Mouse (Mus musculus): ENCODE measurements around the gene Cwc22. TPM values are rescaled to one million over a fixed set of nuclear protein-coding genes. Genes with fewer than 3 reads are reported as not detected.

The Cwc22 gene
- total and polyA plus RNA-seq, 2 experiments from 2014 or later, result 10.4 to 24.6 TPM

GRCm38 (mm10) chr2:77872676-77873075 lies 73.5 kb downstream of the Cwc22 start:
- 77% methylated on average over 2 of the region's 2 CpGs for WGBS
- H3K4me1 ChIP-seq (ENCODE audit: insufficient read depth), result no peaks in the 10 kb centered on the region
- H3K4me2 ChIP-seq (ENCODE audit: low read depth), result no peak overlapping the region
- no peaks in the 10 kb centered on the region for H3K9me3 ChIP-seq (ENCODE audit: low read length)
- no peak overlapping the region for H3K27ac ChIP-seq (ENCODE audit: low read depth, low read length)
- no peak for ATAC-seq
- no peak for TF ChIP-seq CTCF (IDR thresholded peaks at IDR 0.05; ENCODE audit: low read depth)
- H3K4me3 ChIP-seq (ENCODE audit: low read depth, low read length), result no peak overlapping the region
- DNase-seq, result no peak
- H3K27me3 ChIP-seq (ENCODE audit: insufficient read depth, low read length), result no peaks in the 10 kb centered on the region
- H3K9ac ChIP-seq, result no peak overlapping the region
- H3K36me3 ChIP-seq (ENCODE audit: insufficient read depth), result no peaks in the 10 kb centered on the region

GRCm38 (mm10) chr2:77871146-77871545 lies 75.0 kb downstream of the Cwc22 start:
- TF ChIP-seq CTCF (IDR thresholded peaks at IDR 0.05; ENCODE audit: low read depth), result no peak
- no peaks in the 10 kb centered on the region for H3K36me3 ChIP-seq (ENCODE audit: insufficient read depth)
- H3K27ac ChIP-seq (ENCODE audit: low read depth, low read length), result no peak overlapping the region
- H3K4me3 ChIP-seq (ENCODE audit: low read depth, low read length), result no peak overlapping the region
- DNase-seq (no peak), ATAC-seq (no peak)
- H3K27me3 ChIP-seq (ENCODE audit: insufficient read depth, low read length), result no peaks in the 10 kb centered on the region
- H3K4me1 ChIP-seq (ENCODE audit: insufficient read depth), result no peaks in the 10 kb centered on the region
- no peaks in the 10 kb centered on the region for H3K9me3 ChIP-seq (ENCODE audit: low read length)
- H3K9ac ChIP-seq, result no peak overlapping the region
- H3K4me2 ChIP-seq (ENCODE audit: low read depth), result no peak overlapping the region

GRCm38 (mm10) chr2:77869729-77870280 lies 76.4 kb downstream of the Cwc22 start:
- 92% methylated on average over 4 of the region's 4 CpGs for WGBS
- DNase-seq, result no peak
- Histone ChIP-seq H3K9ac (no peak overlapping the region), H3K9me3 (ENCODE audit: low read length) (no peaks in the 10 kb centered on the region), H3K4me2 (ENCODE audit: low read depth) (no peak overlapping the region), H3K27me3 (ENCODE audit: insufficient read depth, low read length) (no peaks in the 10 kb centered on the region), H3K4me1 (ENCODE audit: insufficient read depth) (no peaks in the 10 kb centered on the region), H3K27ac (ENCODE audit: low read depth, low read length) (no peak overlapping the region), H3K4me3 (ENCODE audit: low read depth, low read length) (no peak overlapping the region), H3K36me3 (ENCODE audit: insufficient read depth) (no peaks in the 10 kb centered on the region)
- no peak for ATAC-seq
- TF ChIP-seq CTCF (IDR thresholded peaks at IDR 0.05; ENCODE audit: low read depth), result no peak

GRCm38 (mm10) chr2:77863934-77864333 lies 82.2 kb downstream of the Cwc22 start:
- H3K27me3 ChIP-seq (ENCODE audit: insufficient read depth, low read length), result no peaks in the 10 kb centered on the region
- WGBS, result 78% methylated on average over 6 of the region's 6 CpGs
- H3K9me3 ChIP-seq (ENCODE audit: low read length), result no peaks in the 10 kb centered on the region
- no peaks in the 10 kb centered on the region for H3K36me3 ChIP-seq (ENCODE audit: insufficient read depth)
- H3K9ac ChIP-seq, result no peak overlapping the region
- no peak overlapping the region for H3K4me2 ChIP-seq (ENCODE audit: low read depth)
- TF ChIP-seq CTCF (IDR thresholded peaks at IDR 0.05; ENCODE audit: low read depth), result no peak
- no peaks in the 10 kb centered on the region for H3K4me1 ChIP-seq (ENCODE audit: insufficient read depth)
- no peak for DNase-seq
- no peak overlapping the region for H3K4me3 ChIP-seq (ENCODE audit: low read depth, low read length)
- ATAC-seq, result peak; percentile 71
- H3K27ac ChIP-seq (ENCODE audit: low read depth, low read length), result no peak overlapping the region

- no peak for TF ChIP-seq CTCF (IDR thresholded peaks at IDR 0.05; ENCODE audit: low read depth)
Measured at GRCm38 (mm10) chr2:77863522-77863921, 82.7 kb downstream of the Cwc22 start.

GRCm38 (mm10) chr2:77841464-77841863 lies 104.7 kb downstream of the Cwc22 start:
- Histone ChIP-seq H3K9me3 (ENCODE audit: low read length) (no peaks in the 10 kb centered on the region), H3K4me3 (ENCODE audit: low read depth, low read length) (no peak overlapping the region), H3K27ac (ENCODE audit: low read depth, low read length) (no peak overlapping the region), H3K4me2 (ENCODE audit: low read depth) (no peak overlapping the region), H3K9ac (no peak overlapping the region), H3K4me1 (ENCODE audit: insufficient read depth) (no peaks in the 10 kb centered on the region), H3K27me3 (ENCODE audit: insufficient read depth, low read length) (no peaks in the 10 kb centered on the region), H3K36me3 (ENCODE audit: insufficient read depth) (no peaks in the 10 kb centered on the region)
- no peak for TF ChIP-seq CTCF (IDR thresholded peaks at IDR 0.05; ENCODE audit: low read depth)
- no peak for DNase-seq
- WGBS, result 66% methylated on average over 6 of the region's 6 CpGs
- ATAC-seq, result peak; percentile 40

More at GRCm38 (mm10) chr2:77863522-77863921, 82.7 kb downstream of the Cwc22 start:
- Histone ChIP-seq H3K36me3 (ENCODE audit: insufficient read depth) (no peaks in the 10 kb centered on the region), H3K9ac (no peak overlapping the region), H3K27ac (ENCODE audit: low read depth, low read length) (no peak overlapping the region), H3K4me1 (ENCODE audit: insufficient read depth) (no peaks in the 10 kb centered on the region), H3K9me3 (ENCODE audit: low read length) (no peaks in the 10 kb centered on the region), H3K4me3 (ENCODE audit: low read depth, low read length) (no peak overlapping the region), H3K27me3 (ENCODE audit: insufficient read depth, low read length) (no peaks in the 10 kb centered on the region), H3K4me2 (ENCODE audit: low read depth) (no peak overlapping the region)
- DNase-seq (no peak), ATAC-seq (peak; percentile 32; the same call in 1 of the 2 replicates)
- 79% methylated on average over 15 of the region's 15 CpGs for WGBS

GRCm38 (mm10) chr2:77839587-77839986 lies 106.6 kb downstream of the Cwc22 start:
- Histone ChIP-seq H3K4me2 (ENCODE audit: low read depth) (no peak overlapping the region), H3K4me1 (ENCODE audit: insufficient read depth) (no peaks in the 10 kb centered on the region), H3K4me3 (ENCODE audit: low read depth, low read length) (no peak overlapping the region), H3K9me3 (ENCODE audit: low read length) (no peaks in the 10 kb centered on the region), H3K27me3 (ENCODE audit: insufficient read depth, low read length) (no peaks in the 10 kb centered on the region), H3K9ac (no peak overlapping the region), H3K27ac (ENCODE audit: low read depth, low read length) (no peak overlapping the region), H3K36me3 (ENCODE audit: insufficient read depth) (no peaks in the 10 kb centered on the region)
- DNase-seq, result no peak
- ATAC-seq, result no peak
- no peak for TF ChIP-seq CTCF (IDR thresholded peaks at IDR 0.05; ENCODE audit: low read depth)
- 94% methylated on average over 17 of the region's 17 CpGs for WGBS
